Mouse (Mus musculus) CH12.LX (cell line): ENCODE results near the gene Dip2b. TPM values are rescaled to one million over a fixed set of nuclear protein-coding genes. Genes with fewer than 3 reads are reported as not detected.

ENCODE experiments used
- DNase-seq: peaks from one replicate; pipeline ENCODE4 v3.0.0-alpha.2; 2013; ENCODE audit errors: extremely low read depth
- H3K27ac ChIP-seq: 2 replicates; pipeline ENCODE4 v1.5.1; 2012; ENCODE audit warnings: low read depth, mild to moderate bottlenecking, control low read depth, moderate library complexity; ENCODE audit not compliant: insufficient read depth
- H3K27me3 ChIP-seq: replicated peaks from 2 replicates; pipeline ENCODE3; 2012; ENCODE audit warnings: inconsistent platforms
- H3K36me3 ChIP-seq, 2 experiments: replicated peaks in 1 of 2; 2 replicates each; pipeline versions ENCODE3 to v1.6.1; 2012; ENCODE audit warnings: inconsistent platforms in 1 of 2, low read length in 1 of 2, mild to moderate bottlenecking in 1 of 2, mixed read lengths in 1 of 2, moderate library complexity in 1 of 2; ENCODE audit not compliant: control insufficient read depth in 1 of 2, insufficient read depth in 1 of 2
- H3K4me1 ChIP-seq, 2 experiments: 2 replicates each; pipeline ENCODE4 v1.6.1; 2012; ENCODE audit warnings: inconsistent platforms in 1 of 2, moderate library complexity in 1 of 2; ENCODE audit not compliant: insufficient read depth in 2 of 2, control insufficient read depth in 1 of 2
- H3K4me2 ChIP-seq: 2 replicates; pipeline ENCODE4 v1.6.1; 2012; ENCODE audit warnings: low read depth, mild to moderate bottlenecking, control low read depth; ENCODE audit not compliant: poor library complexity, insufficient read depth, severe bottlenecking
- H3K4me3 ChIP-seq, 3 experiments: fragments of 150-350 bp in 1 of 3; sonication (generic) in 1 of 3; replicated peaks in 1 of 3; 2 replicates each; pipeline versions ENCODE3 to v1.5.1; 2011 to 2012; ENCODE audit warnings: low read depth in 2 of 3, low read length in 2 of 3, mild to moderate bottlenecking in 2 of 3, moderate library complexity in 2 of 3, control low read depth in 1 of 3, improper control_type of control experiment in 1 of 3, inconsistent platforms in 1 of 3, mixed read lengths in 1 of 3; ENCODE audit not compliant: poor library complexity in 1 of 3
- H3K79me2 ChIP-seq: replicated peaks from 2 replicates; pipeline ENCODE4 v1.6.1; 2012; ENCODE audit warnings: mild to moderate bottlenecking, moderate library complexity; ENCODE audit not compliant: control insufficient read depth, poor library complexity, insufficient read depth, severe bottlenecking; ENCODE audit errors: extremely low read depth
- H3K9ac ChIP-seq: 2 replicates; pipeline ENCODE4 v1.6.1; 2012; ENCODE audit warnings: low read depth, mild to moderate bottlenecking, control low read depth, moderate library complexity; ENCODE audit not compliant: insufficient read depth
- H3K9me3 ChIP-seq: replicated peaks from 2 replicates; pipeline ENCODE3; 2012; ENCODE audit warnings: low read length, inconsistent platforms, mixed read lengths
- BHLHE40 ChIP-seq: IDR thresholded peaks from 2 replicates; pipeline ENCODE4 v1.6.1; 2011; ENCODE audit warnings: mild to moderate bottlenecking, low read depth, low read length, improper control_type of control experiment
- CHD2 ChIP-seq: IDR thresholded peaks from 2 replicates; pipeline ENCODE4 v1.6.1; 2011; ENCODE audit warnings: low read length, improper control_type of control experiment
- CTCF ChIP-seq, 2 experiments: IDR thresholded peaks in 1 of 2; conservative IDR thresholded peaks in 1 of 2; 2 replicates each; pipeline ENCODE4 v1.5.1; 2011 to 2012; ENCODE audit warnings: low read depth in 2 of 2, low read length in 2 of 2, improper control_type of control experiment in 1 of 2, inconsistent platforms in 1 of 2, mild to moderate bottlenecking in 1 of 2, moderate library complexity in 1 of 2
- E2F4 ChIP-seq: IDR thresholded peaks from 2 replicates; pipeline ENCODE4 v1.6.1; 2011; ENCODE audit warnings: low read depth, low read length, improper control_type of control experiment; ENCODE audit not compliant: insufficient replicate concordance
- GABPA ChIP-seq: IDR thresholded peaks from 2 replicates; pipeline ENCODE4 v1.6.1; 2012; ENCODE audit warnings: low read depth, low read length, improper control_type of control experiment, inconsistent platforms; ENCODE audit not compliant: insufficient replicate concordance
- KAT2A ChIP-seq: IDR thresholded peaks from 2 replicates; pipeline ENCODE4 v1.6.1; 2012; ENCODE audit warnings: low read length, improper control_type of control experiment, inconsistent platforms; ENCODE audit not compliant: insufficient replicate concordance
- MAFK ChIP-seq: IDR thresholded peaks from 2 replicates; pipeline ENCODE4 v1.6.1; 2011; ENCODE audit warnings: low read length, improper control_type of control experiment; ENCODE audit not compliant: insufficient replicate concordance
- MAZ ChIP-seq: IDR thresholded peaks from 2 replicates; pipeline ENCODE4 v1.6.1; 2012; ENCODE audit warnings: low read depth, mild to moderate bottlenecking, inconsistent platforms, low read length, improper control_type of control experiment, moderate library complexity
- MXI1 ChIP-seq: IDR thresholded peaks from 2 replicates; pipeline ENCODE4 v1.6.1; 2011; ENCODE audit warnings: mild to moderate bottlenecking, low read depth, low read length, improper control_type of control experiment
- MYC ChIP-seq: IDR thresholded peaks from 2 replicates; pipeline ENCODE4 v1.6.1; 2011; ENCODE audit warnings: low read depth, mild to moderate bottlenecking, improper control_type of control experiment, low read length
- NRF1 ChIP-seq: IDR thresholded peaks from 2 replicates; pipeline ENCODE4 v1.6.1; 2014; ENCODE audit warnings: low read depth, mild to moderate bottlenecking, inconsistent platforms, low read length, improper control_type of control experiment, moderate library complexity
- POLR2A ChIP-seq: IDR thresholded peaks from 2 replicates; pipeline ENCODE4 v1.6.1; 2011; ENCODE audit warnings: low read depth, mild to moderate bottlenecking, improper control_type of control experiment, low read length
- RAD21 ChIP-seq: IDR thresholded peaks from 2 replicates; pipeline ENCODE4 v1.6.1; 2011; ENCODE audit warnings: low read depth, mild to moderate bottlenecking, low read length, improper control_type of control experiment, moderate library complexity
- RCOR1 ChIP-seq: conservative IDR thresholded peaks from 2 replicates; pipeline ENCODE4 v1.6.1; 2012; ENCODE audit warnings: low read depth, mild to moderate bottlenecking, inconsistent platforms, low read length, improper control_type of control experiment
- SIN3A ChIP-seq: IDR thresholded peaks from 2 replicates; pipeline ENCODE4 v1.6.1; 2012; ENCODE audit warnings: low read length, improper control_type of control experiment, inconsistent platforms
- SMC3 ChIP-seq: IDR thresholded peaks from 2 replicates; pipeline ENCODE4 v1.6.1; 2011; ENCODE audit warnings: low read depth, low read length, improper control_type of control experiment
- UBTF ChIP-seq: IDR thresholded peaks from 2 replicates; pipeline ENCODE4 v1.6.1; 2012; ENCODE audit warnings: low read depth, mild to moderate bottlenecking, inconsistent platforms, low read length, improper control_type of control experiment, moderate library complexity
- USF2 ChIP-seq: conservative IDR thresholded peaks from 2 replicates; pipeline ENCODE4 v1.6.1; 2011; ENCODE audit warnings: low read depth, low read length, improper control_type of control experiment
- ZKSCAN1 ChIP-seq: IDR thresholded peaks from 2 replicates; pipeline ENCODE4 v1.6.1; 2012; ENCODE audit warnings: low read depth, inconsistent platforms, low read length, improper control_type of control experiment, borderline replicate concordance
- ZMIZ1 ChIP-seq: IDR thresholded peaks from 2 replicates; pipeline ENCODE4 v1.6.1; 2012; ENCODE audit warnings: low read depth, mild to moderate bottlenecking, inconsistent platforms, low read length, improper control_type of control experiment
- ZNF384 ChIP-seq: IDR thresholded peaks from 2 replicates; pipeline ENCODE4 v1.6.1; 2012; ENCODE audit warnings: low read depth, low read length, improper control_type of control experiment, inconsistent platforms
- dilution Hi-C: fragments of 300-500 bp; cut with MboI; formaldehyde crosslinking; loops from 2 replicates; pipeline ENCODE4 v1.14.3; 2020; ENCODE audit warnings: low sequenced_read_pairs; ENCODE audit not compliant: extremely low pct_unique_long_range_greater_than_20kb, extremely low pct_ligation_motif_present
- in situ Hi-C: fragments of 300-500 bp; cut with MboI; formaldehyde crosslinking; loops from 3 replicates; pipeline ENCODE4 v1.14.3; 2019; ENCODE audit warnings: low sequenced_read_pairs, low pct_ligation_motif_present, low pct_unique_long_range_greater_than_20kb, mixed read lengths
- polyA plus RNA-seq: library from polyadenylated mRNA; unstranded; fragments of >175 nt; gene quantifications from 2 replicates; pipeline ENCODE4 v1.2.1, GENCODE M21; 2012; ENCODE audit warnings: low read depth; ENCODE audit not compliant: insufficient read length
- total RNA-seq, 2 experiments: library from RNA; depleted of rRNA; stranded (reverse); fragments of 300-350 nt in 1 of 2; fragments of >200 nt in 1 of 2; gene quantifications; 2 replicates each; pipeline ENCODE4 v1.2.3; 2012 to 2014

Gene Dip2b
- total and polyA plus RNA-seq, 3 experiments = 15.7 to 18.2 (median 16.7) TPM

- Histone ChIP-seq H3K4me2 (no peak overlapping the region), H3K36me3 (peaks cover 48 to 85% of the 10 kb centered on the region in 2 experiments), H3K4me3 (no peak overlapping the region), H3K9ac (no peak overlapping the region), H3K9me3 (no peaks in the 10 kb centered on the region), H3K27me3 (no peaks in the 10 kb centered on the region), H3K27ac (no peak overlapping the region), H3K4me1 (peaks cover 0 to 24% of the 10 kb centered on the region in 2 experiments; a peak in 2 of 4 replicates), H3K79me2 (no peaks in the 10 kb centered on the region)
- TF ChIP-seq CHD2 (no peak), MYC (no peak)
- dilution Hi-C loops = no loop called here
- in situ Hi-C loops = no loop called here
- DNase-seq = no peak
Measured at GRCm38 (mm10) chr15:100178487-100178886, 140.0 kb downstream of the Dip2b start.

GRCm38 (mm10) chr15:100179685-100180084 is 141.2 kb downstream of the Dip2b start:
- H3K9ac ChIP-seq = no peak overlapping the region
- in situ Hi-C loops = no loop called here
- H3K9me3 ChIP-seq = no peaks in the 10 kb centered on the region
- H3K27me3 ChIP-seq = no peaks in the 10 kb centered on the region
- H3K27ac ChIP-seq = no peak overlapping the region
- TF ChIP-seq CTCF (conservative IDR thresholded peaks at IDR 0.05 in 1 of 2, IDR thresholded peaks at IDR 0.05 in 1 of 2; ENCODE audit: low read depth in 2 of 2, low read length in 2 of 2) = no peak
- no peak for TF ChIP-seq GABPA
- TF ChIP-seq MYC = no peak
- TF ChIP-seq BHLHE40 = no peak
- TF ChIP-seq SMC3 = no peak
- no peak for TF ChIP-seq ZMIZ1
- no peak for TF ChIP-seq MAZ
- TF ChIP-seq KAT2A = no peak
- no peak for TF ChIP-seq NRF1
- no peak for TF ChIP-seq MAFK
- TF ChIP-seq RCOR1 = no peak
- TF ChIP-seq UBTF = no peak
- TF ChIP-seq POLR2A = no peak
- TF ChIP-seq ZKSCAN1 = no peak
- no peak for TF ChIP-seq E2F4
- no peak for TF ChIP-seq USF2
- TF ChIP-seq ZNF384 = no peak
- TF ChIP-seq SIN3A = no peak
- no peak for TF ChIP-seq MXI1
- no peak for TF ChIP-seq RAD21
- TF ChIP-seq, all 38 proteins: peak for 0
- H3K4me1 ChIP-seq = peaks cover 0 to 24% of the 10 kb centered on the region in 2 experiments; a peak in 2 of 4 replicates
- H3K79me2 ChIP-seq = no peaks in the 10 kb centered on the region
- dilution Hi-C loops = no loop called here
- H3K36me3 ChIP-seq = peaks cover 49 to 84% of the 10 kb centered on the region in 2 experiments
- H3K4me2 ChIP-seq = no peak overlapping the region
- H3K4me3 ChIP-seq = no peak overlapping the region
- no peak for DNase-seq
